Mouse (Mus musculus): Measurements from ENCODE around the gene Actr5. TPM values are rescaled to one million over a fixed set of nuclear protein-coding genes. Genes with fewer than 3 reads are reported as not detected.

Gene Actr5
- total RNA-seq, 4 experiments from 2014 or later: 5.0 to 6.4 (median 6.3) TPM

DNA sequence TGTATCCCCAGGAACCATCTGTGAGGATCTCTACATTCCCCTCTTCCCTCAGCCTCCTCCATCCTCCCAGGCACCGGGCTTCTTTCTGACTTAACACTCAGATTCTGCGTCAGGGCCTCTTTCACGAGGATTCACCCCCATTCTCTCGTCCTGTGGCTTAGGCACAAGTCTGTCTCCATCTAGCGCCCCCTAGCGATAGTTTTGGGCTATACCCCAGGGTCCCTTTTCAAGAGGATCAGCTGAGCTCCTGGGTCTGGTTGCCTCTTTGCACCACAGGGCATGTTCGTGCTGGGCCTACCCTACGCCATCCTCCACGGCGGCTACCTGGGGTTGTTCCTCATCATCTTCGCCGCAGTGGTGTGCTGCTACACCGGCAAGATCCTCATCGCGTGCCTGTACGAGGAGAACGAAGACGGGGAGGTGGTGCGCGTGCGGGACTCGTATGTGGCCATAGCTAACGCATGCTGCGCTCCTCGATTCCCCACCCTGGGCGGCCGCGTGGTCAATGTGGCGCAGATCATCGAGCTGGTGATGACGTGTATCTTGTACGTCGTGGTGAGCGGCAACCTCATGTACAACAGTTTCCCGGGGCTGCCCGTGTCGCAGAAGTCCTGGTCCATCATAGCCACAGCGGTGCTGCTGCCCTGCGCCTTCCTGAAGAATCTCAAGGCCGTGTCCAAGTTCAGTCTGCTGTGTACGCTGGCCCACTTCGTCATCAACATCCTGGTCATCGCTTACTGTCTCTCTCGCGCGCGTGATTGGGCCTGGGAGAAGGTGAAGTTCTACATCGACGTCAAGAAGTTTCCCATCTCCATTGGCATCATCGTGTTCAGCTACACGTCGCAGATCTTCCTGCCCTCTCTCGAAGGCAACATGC is 10.9 kb upstream of the Actr5 start:
- DNase-seq (ENCODE audit: low spot score): no peak

DNA sequence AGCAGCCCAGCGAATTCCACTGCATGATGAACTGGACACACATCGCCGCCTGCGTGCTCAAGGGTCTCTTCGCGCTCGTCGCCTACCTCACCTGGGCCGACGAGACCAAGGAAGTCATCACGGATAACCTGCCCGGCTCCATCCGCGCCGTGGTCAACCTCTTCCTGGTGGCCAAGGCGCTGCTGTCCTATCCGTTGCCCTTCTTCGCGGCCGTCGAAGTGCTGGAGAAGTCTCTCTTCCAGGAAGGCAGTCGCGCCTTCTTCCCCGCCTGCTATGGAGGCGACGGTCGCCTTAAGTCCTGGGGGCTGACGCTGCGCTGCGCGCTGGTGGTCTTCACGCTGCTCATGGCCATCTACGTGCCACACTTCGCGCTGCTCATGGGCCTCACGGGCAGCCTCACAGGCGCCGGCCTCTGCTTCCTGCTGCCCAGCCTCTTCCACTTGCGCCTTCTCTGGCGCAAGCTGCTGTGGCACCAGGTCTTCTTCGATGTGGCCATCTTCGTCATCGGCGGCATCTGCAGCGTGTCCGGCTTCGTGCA is 10.2 kb upstream of the Actr5 start:
- no peak for DNase-seq (ENCODE audit: low spot score)

DNA sequence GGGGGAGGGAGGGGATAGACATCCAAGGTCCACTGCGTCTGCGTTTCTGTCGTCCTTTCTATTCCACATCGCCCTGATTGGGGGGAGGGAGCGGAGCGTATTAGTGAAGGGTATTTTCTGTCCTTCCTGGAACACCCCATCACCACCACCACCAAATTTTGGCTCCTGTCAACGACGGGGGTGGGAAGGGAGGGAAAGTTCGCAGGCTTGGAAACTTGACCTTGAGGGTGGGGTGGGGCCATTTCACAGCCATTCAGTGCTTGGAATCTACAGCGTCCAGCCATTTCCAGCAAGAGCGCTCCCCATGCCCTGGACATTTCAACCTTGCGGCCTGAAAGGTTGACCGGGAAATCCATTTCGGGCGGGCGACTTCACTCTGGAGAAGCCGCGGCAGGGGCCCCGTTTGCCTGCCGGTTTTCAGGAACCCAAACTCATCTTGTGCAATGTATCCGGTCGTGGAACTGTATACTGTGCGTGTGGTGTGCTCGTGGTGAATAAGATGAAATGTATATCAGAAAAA is 9.5 kb upstream of the Actr5 start:
- no peak for DNase-seq (ENCODE audit: low spot score)

DNA sequence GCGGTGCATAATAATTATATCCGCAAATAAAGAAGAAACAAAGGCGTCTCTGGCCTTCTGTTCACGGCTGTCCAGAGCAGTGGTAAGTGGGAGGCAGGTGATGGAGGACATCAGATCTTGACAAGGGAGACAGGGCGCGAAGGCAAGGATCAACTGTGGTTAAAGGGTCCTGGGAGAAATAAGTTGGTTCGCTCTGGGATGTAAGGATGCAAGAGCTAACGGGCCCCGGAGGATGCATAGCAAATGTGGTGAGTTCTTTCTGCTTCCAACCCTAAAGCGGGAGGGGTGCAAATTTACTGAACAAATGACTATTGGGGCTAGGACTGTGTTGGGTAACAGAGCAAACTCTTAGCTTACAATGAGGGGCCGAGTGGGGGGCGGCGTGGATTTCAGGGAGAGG is 9.0 kb upstream of the Actr5 start:
- DNase-seq (ENCODE audit: low spot score): no peak

DNA sequence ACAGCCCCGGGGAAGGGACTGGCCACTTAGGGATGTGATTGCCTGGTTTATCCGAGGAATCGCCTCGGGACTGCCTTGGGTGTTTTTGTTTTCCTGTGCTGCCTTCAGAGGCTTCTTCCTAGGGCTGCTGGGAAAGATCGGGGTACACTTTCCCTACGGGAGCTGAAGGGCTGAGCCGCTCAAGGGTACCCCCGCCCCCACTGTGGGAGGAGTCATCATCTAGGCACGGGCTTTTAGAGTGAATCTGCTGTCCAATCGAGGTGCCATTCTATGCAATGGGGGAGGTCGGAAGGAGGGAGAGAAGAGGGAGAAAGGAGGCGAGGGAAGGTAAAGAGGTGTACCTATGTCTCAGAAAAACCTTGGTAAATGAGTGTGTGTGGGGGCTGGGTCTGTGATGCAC is 8.4 kb upstream of the Actr5 start:
- no peak for DNase-seq (ENCODE audit: low spot score)

DNA sequence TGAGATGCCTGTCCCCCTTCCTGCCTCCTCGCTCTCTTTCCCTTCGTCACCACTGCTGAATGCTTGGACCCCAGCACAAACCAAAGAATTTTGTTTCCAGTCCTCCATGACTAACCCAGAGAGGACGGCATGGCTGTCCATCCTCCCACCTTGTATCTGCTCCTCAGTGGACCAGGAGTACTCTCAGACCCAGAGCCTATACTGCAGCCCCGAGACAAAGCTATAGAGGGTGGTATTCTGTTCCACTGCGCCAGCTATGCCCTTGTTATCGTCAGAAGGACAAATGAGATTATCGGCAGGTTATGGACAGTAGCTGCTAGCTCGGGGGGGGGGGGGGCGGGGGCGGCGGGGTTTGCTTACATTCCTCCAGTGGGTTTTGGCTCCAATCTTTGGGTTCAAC is 7.9 kb upstream of the Actr5 start:
- DNase-seq (ENCODE audit: low spot score): no peak

DNA sequence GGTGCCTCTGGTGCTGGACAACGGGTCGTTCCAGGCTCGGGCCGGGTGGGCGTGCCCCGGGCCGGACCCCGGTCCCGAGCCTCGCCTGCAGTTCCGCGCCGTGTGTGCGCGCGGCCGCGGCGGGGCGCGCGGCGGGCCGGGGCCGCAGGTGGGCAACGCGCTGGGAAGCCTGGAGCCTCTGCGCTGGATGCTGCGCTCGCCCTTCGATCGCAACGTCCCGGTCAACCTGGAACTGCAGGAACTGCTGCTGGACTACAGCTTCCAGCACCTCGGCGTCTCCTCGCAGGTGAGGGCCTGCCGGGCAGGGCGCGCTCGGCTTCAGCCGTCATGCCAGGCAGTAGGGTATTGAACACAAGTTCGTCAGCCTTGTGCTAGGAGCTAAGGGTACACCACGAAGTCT is 543 bp downstream of the Actr5 start:
- no peak for DNase-seq (ENCODE audit: low spot score)

DNA sequence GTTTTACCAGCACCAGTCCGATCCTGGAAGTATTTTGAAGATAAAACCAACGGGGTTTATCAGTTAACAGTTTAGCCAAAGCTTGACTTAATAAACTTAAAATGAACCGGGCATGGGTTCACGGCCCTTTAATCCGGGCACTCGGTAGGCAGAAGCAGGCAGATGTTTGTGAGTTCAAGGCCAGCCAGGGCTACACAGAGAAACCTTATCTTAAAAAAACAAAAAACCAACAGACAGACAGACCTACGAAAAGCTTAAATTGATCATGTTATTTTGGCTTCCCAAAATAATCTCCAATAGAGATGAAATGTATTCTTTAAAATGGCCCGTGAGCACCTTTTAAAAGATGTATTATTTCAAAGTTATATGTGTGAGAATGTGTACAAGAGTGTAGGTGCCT is 1.0 kb downstream of the Actr5 start:
- DNase-seq (ENCODE audit: low spot score): no peak

DNA sequence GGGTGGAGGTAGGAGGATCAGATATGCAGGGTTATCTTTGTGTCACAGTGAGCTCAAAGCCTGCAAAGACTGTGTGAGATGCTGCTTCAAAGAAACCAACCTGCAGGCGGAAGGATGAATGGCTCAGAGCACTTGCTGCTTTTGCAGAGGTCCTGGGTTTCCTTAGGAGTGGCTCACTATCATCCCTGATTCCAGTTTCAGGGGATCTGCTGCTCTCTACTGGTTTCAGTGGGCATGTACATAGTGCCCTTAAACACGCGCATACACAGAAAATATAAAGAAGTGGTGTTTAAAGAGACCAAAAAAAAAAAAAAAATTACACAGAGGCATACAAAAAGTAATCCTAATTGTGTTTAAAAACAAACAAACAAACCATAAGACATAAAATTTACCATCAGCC is 4.2 kb downstream of the Actr5 start:
- DNase-seq (ENCODE audit: low spot score): no peak

DNA sequence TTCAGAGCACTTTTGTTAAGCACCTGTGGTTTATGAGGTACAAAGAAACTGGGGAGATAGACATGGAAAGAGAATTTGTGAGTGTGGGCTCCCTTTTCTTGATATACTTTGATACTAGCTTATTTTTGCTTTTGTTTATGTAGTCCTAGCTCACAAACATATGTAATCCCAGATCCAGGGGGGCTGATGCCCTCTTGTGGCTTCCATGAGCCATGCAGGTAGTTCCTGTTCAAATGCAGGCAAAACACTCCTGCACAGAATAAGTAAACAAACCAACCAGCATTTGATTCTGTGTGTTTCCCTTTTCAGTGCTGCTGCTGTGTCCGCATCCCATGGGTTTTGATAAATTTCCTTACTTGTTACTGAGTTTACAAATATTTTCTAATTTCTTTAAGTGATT is 4.7 kb downstream of the Actr5 start:
- no peak for DNase-seq (ENCODE audit: low spot score)

DNA sequence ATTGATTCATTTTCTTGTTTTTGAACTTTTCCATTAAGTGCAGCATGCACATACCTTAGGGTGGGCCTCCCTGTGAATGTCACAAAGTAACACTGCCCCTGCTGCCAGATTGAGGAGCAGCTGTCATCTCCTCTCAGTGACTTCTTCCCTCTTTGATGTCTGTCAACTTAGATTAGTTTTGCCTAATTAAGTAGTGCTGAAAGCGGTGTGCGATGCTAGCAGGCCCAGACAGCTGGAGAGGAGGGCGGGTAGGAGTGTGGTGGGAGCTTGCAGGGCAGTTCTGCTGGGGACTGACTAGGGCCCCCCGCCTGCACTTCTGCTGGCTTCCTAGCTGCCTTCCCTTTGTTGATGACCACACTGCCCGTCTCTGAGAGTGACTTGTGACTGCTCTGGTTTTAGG is 7.2 kb downstream of the Actr5 start:
- DNase-seq (ENCODE audit: low spot score): no peak

DNA sequence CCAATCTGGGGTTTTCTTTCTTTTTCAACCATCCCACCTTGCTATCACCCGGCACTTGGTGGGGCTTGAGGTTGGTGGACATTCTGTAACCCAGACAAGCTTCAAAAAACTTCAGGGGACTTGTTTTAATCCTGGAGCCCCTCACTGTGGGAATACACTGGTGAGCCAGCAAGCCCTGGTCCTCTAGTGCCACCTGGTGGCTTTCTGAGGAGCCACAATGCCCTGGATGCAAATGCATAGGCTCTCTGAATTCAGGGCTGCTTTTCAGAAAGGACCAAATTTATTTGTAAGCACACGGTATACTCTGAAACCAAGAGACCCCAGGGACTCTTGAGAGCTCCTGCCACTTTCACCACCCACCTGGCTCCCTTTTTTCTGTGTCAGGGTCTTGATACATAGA is 17.2 kb downstream of the Actr5 start:
- DNase-seq (ENCODE audit: low spot score): peak; percentile 53

DNA sequence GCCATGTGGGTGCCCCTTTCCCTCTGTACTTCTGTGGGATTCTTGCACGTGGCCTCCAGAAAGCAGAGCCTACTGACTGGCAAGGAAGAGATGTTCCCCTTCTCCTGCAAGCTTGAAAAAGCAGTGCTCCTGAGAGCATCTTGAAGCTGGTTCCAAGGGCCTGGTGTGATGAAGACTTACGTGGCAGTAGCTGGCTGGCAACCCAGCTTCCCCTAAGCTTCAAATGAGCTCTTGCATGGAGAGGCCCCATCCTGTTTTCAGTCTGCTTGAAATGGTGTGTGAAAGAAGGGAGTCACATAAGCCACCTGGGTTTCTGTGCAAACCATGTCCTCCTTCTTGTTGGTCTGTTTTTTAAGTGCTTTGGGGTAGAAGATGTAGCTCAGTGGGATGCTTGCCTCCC is 17.9 kb downstream of the Actr5 start:
- no peak for DNase-seq (ENCODE audit: low spot score)

DNA sequence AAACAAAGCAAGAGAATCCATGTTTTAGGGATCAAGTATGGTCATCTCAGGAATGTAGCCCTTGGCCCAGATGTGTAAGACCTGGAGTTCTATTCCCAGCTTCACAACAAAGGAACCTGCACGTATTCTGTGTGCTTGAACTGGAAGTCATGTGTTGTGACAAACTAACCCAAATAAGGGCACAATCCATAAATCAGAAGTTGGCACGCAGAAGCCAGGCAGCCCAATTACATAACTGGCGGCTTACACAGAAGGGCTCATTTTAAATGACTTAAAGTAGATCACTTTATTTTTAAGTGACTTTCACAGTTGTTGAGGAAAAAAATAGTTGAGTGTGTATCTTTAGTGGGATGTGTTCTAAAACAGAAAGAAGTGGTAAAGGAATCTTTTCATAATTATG is 19.1 kb downstream of the Actr5 start:
- no peak for DNase-seq (ENCODE audit: low spot score)

DNA sequence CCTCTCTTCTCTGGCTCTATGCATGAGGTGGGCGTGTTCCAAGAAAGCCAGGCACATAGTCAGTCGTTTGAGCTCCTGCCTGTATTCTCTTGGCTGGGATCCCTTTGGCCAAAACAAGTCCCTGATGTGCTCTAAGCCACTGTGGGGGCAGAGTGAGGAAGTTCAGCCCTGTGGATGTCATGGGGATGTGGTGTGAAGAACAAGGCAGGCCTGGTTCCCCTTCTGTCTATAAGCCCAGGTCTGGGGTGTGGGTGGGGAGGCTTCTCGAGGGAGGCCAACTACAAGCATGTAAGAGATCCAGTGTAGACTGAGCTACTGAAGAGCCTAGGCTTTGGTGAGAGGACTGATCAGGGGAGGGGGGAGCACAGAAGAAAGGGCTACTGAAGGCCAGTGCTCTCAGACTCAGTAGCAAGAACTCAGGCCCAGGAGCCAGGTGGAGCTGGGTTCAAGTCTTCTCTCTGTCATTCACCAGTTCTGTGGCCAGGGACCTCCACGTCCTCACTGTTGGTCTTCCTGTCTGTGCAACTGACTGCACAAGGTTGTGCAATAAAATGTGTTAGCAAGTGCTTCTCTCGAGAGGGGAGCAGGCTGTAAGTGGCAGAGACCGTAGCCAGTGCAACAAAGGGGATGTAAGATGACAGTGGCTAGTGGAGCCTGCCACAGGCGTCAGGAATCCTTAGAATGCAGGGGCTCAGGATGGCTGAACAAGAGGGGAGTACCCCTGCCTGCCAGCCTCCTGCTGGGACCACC is 26.6 kb downstream of the Actr5 start:
- DNase-seq (ENCODE audit: low spot score): no peak

DNA sequence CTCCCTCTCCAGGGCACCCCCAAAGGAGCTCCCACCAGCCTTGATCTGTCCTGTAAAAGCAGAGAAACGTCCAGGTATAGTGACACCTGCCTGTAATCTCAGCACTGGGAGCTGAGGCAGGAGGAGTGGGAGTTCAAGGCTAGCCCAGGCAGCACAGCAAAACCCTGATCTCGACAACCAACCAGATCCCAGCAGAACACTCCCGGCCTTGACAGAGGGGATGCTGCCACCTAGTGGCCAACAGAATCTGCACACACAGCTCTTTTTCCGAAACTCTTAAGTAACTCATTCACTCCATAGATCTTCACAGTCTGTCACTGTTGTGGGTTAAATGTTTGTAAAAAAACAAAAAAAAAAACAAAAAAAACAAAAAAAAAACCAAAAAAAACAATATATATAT is 28.3 kb downstream of the Actr5 start:
- DNase-seq (ENCODE audit: low spot score): peak; percentile 58

DNA sequence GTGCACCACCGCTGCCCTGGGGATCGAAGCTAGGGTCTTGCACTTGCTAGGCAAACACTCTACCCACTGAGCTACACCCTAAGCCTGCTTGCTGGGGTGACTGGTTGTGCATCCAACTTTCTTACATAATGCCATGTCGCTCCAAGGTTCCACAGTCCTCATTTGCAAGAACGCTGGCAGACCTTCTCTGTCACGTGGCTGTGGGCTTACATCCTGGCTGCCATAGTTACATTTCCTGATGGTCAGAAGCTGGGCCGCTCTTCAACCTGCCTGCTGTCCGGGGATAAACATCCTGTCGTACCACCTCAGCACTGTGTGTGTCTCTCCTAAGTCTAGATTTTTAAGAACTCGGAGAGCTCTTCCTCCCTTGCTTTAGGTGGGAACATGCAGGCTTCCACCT is 30.0 kb downstream of the Actr5 start:
- DNase-seq (ENCODE audit: low spot score): peak; percentile 49

DNA sequence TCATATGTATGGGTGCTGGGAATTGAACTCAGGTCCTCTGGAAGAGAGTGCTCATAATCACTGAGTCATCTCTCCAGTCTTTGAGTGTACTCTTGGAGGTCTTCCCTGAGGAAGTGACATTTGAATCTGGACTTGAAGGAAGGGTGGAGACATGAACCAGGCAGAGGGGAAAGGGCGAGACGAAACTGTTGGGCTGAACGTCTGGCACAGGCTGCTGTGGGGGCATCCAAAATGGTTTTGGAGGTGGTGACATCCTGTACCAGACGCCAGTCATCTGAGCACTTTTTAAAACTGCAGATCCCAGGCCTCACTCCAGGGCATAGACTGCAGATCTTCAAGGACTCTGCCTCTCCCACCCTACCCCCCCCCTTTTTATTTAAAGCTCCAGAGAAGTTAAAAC is 31.1 kb downstream of the Actr5 start:
- DNase-seq (ENCODE audit: low spot score): no peak

DNA sequence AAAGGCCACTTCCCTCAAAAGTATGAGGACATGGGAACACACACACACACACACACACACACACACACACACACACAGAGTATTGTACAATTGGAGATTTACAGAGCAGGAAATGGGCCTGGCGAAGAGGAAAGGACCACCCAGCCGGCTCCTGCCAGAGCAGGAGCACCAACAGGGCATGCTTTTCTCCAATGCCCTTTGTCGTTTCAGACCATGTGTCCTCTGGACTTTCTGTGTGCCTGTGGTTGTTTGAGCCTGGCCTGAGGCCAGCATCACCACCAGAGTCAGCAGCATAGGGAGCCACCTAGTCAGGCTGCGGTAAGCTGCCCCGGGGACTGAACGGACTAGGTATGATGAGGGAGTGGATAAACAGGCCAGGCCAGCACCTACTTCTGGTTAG is 34.1 kb downstream of the Actr5 start:
- no peak for DNase-seq (ENCODE audit: low spot score)

DNA sequence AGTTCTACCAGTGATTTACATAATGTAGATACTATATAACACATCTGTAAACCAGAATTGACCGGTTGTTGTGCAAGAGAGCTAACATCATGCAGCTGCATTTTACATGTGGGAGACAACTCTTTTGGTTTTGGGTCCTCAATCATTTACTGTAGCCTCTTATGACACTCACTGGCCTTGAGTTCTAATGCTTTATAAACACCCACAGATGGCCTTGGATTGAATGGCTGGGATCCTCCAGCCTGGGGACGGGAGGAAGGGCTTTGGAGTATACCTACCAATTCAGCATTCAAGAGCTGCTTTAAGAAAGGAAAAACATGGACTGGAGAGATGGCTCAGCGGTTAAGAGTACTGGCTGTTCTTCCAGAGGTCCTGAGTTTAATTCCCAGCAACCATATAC is 34.7 kb downstream of the Actr5 start:
- no peak for DNase-seq (ENCODE audit: low spot score)

DNA sequence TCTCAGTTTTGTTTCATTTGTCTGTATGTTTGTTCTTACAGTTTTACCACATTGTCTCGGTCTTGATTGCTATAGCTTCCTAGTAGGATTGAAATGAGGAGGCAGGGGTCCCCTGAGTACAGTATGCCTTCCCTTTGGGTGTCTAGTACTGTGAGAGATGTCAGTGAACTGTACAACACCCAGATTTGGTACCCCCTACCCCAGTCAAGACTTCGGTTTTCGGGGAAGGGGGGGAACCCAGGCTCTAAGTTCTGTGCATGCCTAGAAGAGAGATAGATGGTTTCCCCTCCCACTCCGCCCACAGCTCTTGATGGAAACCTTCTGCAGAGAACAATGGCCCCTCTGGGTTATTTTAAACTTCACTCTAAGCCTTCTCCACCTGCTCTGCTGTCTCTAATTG is 40.4 kb downstream of the Actr5 start, which contains the start of gene Ppp1r16b:
Gene Ppp1r16b (plus strand): TSS at position 301 of the 400 bp plus-strand sequence.
- DNase-seq (ENCODE audit: low spot score): no peak

DNA sequence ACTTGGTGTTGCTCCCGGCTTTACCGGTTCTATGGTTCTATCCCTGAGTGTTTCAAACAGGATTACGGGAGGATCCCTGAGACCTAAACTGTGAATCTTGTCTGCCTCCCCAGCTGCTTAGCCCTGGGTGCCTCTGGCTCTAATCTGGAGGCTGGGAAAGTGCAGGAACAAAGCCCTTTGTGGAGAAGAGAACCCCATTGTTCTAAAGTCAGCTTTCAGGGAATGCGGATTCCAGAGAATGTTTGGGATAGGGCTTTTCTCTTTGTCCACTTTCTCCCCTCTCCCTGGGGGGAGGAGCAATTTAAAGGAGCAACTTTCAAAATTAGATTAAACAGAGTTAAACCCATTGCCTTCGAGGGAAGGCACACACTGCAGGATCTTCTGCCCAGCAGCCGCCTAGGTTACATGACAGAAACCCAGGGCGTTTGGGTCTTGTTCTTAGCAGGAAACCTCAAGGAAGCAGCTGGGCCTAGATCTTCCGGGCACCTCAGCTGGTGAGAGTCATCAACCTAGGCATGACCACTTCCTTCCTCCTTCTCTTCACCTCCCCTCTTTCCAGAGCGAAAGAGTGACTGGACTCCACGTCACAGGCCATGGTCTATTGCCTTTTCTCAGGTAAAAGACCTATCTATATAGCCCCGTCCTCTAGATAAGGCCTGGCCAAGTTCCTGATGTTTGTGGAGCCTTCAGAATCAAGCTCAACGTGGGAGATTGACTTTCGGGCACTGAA is 41.5 kb downstream of the Actr5 start:
- no peak for DNase-seq (ENCODE audit: low spot score)
